Mouse (Mus musculus): Measurements from ENCODE around the gene Hbb-bt.

GRCm38 (mm10) chr7:103791721-103792120, 22.1 kb downstream of the Hbb-bt start, which contains the start of gene Olfr67:
- TF ChIP-seq CTCF (IDR thresholded peaks at IDR 0.05; ENCODE audit: control insufficient read depth, insufficient read depth, insufficient read length) = no peak
- TF ChIP-seq MYOD1 (IDR thresholded peaks at IDR 0.05; ENCODE audit: control insufficient read depth, insufficient read length, low read depth) = no peak
- no peak for TF ChIP-seq USF1 (IDR thresholded peaks at IDR 0.05; ENCODE audit: low read depth)
- no peak for TF ChIP-seq CEBPB (IDR thresholded peaks at IDR 0.05; ENCODE audit: low read depth)
- no peak for TF ChIP-seq MAX (IDR thresholded peaks at IDR 0.05)

Measured in C2C12 (cell line).